Mouse (Mus musculus) MEL (cell line): ENCODE results near the gene Tgoln1. TPM values are rescaled to one million over a fixed set of nuclear protein-coding genes. Genes with fewer than 3 reads are reported as not detected.

ENCODE experiments used
- DNase-seq: peaks from one replicate; pipeline ENCODE4 v3.0.0; 2011; ENCODE audit warnings: low read depth, low spot score
- H3K27ac ChIP-seq: 2 replicates; pipeline ENCODE4 v1.5.1; 2012; ENCODE audit warnings: low read depth, mild to moderate bottlenecking, control low read depth, low read length, moderate library complexity; ENCODE audit not compliant: control insufficient read depth
- H3K27me3 ChIP-seq, 2 experiments: fragments of 150-350 bp in 1 of 2; sonication (generic) in 1 of 2; 2 replicates each; pipeline ENCODE4 v1.6.1; 2012; ENCODE audit warnings: low read length in 2 of 2, mild to moderate bottlenecking in 2 of 2, improper control_type of control experiment in 1 of 2, moderate library complexity in 1 of 2; ENCODE audit not compliant: insufficient read depth in 2 of 2, control insufficient read depth in 1 of 2
- H3K36me3 ChIP-seq, 2 experiments: 2 replicates each; pipeline ENCODE4 v1.6.1; 2012 to 2014; ENCODE audit warnings: low read length in 2 of 2, improper control_type of control experiment in 1 of 2, inconsistent platforms in 1 of 2, mild to moderate bottlenecking in 1 of 2; ENCODE audit not compliant: insufficient read depth in 2 of 2, control insufficient read depth in 1 of 2
- H3K4me1 ChIP-seq, 2 experiments: fragments of 150-350 bp in 1 of 2; sonication (generic) in 1 of 2; 2 replicates each; pipeline ENCODE4 v1.6.1; 2012; ENCODE audit warnings: low read length in 2 of 2, improper control_type of control experiment in 1 of 2, mild to moderate bottlenecking in 1 of 2; ENCODE audit not compliant: insufficient read depth in 2 of 2, control insufficient read depth in 1 of 2
- H3K4me3 ChIP-seq, 2 experiments: fragments of 150-350 bp in 1 of 2; sonication (generic) in 1 of 2; 2 replicates each; pipeline ENCODE4 v1.5.1; 2012; ENCODE audit warnings: low read depth in 2 of 2, low read length in 2 of 2, mild to moderate bottlenecking in 2 of 2, moderate library complexity in 2 of 2, control low read depth in 1 of 2, improper control_type of control experiment in 1 of 2; ENCODE audit not compliant: control insufficient read depth in 1 of 2, insufficient read depth in 1 of 2
- H3K79me2 ChIP-seq: 2 replicates; pipeline ENCODE4 v1.6.1; 2012; ENCODE audit warnings: mild to moderate bottlenecking, low read length, moderate library complexity; ENCODE audit not compliant: control insufficient read depth, poor library complexity, insufficient read depth
- H3K9ac ChIP-seq: 2 replicates; pipeline ENCODE4 v1.6.1; 2012; ENCODE audit warnings: low read depth, mild to moderate bottlenecking, control low read depth, low read length, moderate library complexity; ENCODE audit not compliant: control insufficient read depth, poor library complexity, severe bottlenecking
- H3K9me3 ChIP-seq: fragments of 150-350 bp; sonication (generic); replicated peaks from 2 replicates; pipeline ENCODE4 v1.6.1; 2012; ENCODE audit warnings: mild to moderate bottlenecking, low read length, improper control_type of control experiment, moderate library complexity; ENCODE audit not compliant: insufficient read depth
- BHLHE40 ChIP-seq: IDR thresholded peaks from 2 replicates; pipeline ENCODE4 v1.6.1; 2012; ENCODE audit warnings: low read depth, mild to moderate bottlenecking, inconsistent platforms, low read length, improper control_type of control experiment, borderline replicate concordance
- CHD1 ChIP-seq: IDR thresholded peaks from 2 replicates; pipeline ENCODE4 v1.6.1; 2012; ENCODE audit warnings: low read depth, mild to moderate bottlenecking, inconsistent platforms, low read length, improper control_type of control experiment
- CHD2 ChIP-seq: IDR thresholded peaks from 2 replicates; pipeline ENCODE4 v1.6.1; 2011; ENCODE audit warnings: low read length, improper control_type of control experiment
- CTCF ChIP-seq, 3 experiments: IDR thresholded peaks in 2 of 3; conservative IDR thresholded peaks in 1 of 3; 2 replicates each; pipeline ENCODE4 v1.5.1; 2011 to 2012; ENCODE audit warnings: low read length in 3 of 3, low read depth in 2 of 3, mild to moderate bottlenecking in 2 of 3, improper control_type of control experiment in 1 of 3, inconsistent platforms in 1 of 3, mixed read lengths in 1 of 3, moderate library complexity in 1 of 3; ENCODE audit not compliant: control insufficient read depth in 1 of 3, insufficient read depth in 1 of 3, poor library complexity in 1 of 3, severe bottlenecking in 1 of 3
- E2F4 ChIP-seq: IDR thresholded peaks from 2 replicates; pipeline ENCODE4 v1.6.1; 2011; ENCODE audit warnings: low read depth, low read length, improper control_type of control experiment, borderline replicate concordance
- ELF1 ChIP-seq: IDR thresholded peaks from 2 replicates; pipeline ENCODE4 v1.6.1; 2014; ENCODE audit warnings: low read depth, mild to moderate bottlenecking, inconsistent platforms, low read length, improper control_type of control experiment, moderate library complexity
- EP300 ChIP-seq, 2 experiments: IDR thresholded peaks; 2 replicates each; pipeline ENCODE4 v1.6.1; 2011; ENCODE audit warnings: improper control_type of control experiment in 2 of 2, low read length in 2 of 2, low read depth in 1 of 2, mild to moderate bottlenecking in 1 of 2
- GABPA ChIP-seq: IDR thresholded peaks from 2 replicates; pipeline ENCODE4 v1.6.1; 2012; ENCODE audit warnings: low read depth, mild to moderate bottlenecking, inconsistent platforms, low read length, improper control_type of control experiment, moderate library complexity
- GATA1 ChIP-seq: IDR thresholded peaks from 2 replicates; pipeline ENCODE4 v1.6.1; 2011; ENCODE audit warnings: low read depth, low read length, improper control_type of control experiment
- JUND ChIP-seq: IDR thresholded peaks from 2 replicates; pipeline ENCODE4 v1.6.1; 2011; ENCODE audit warnings: low read depth, mild to moderate bottlenecking, improper control_type of control experiment, low read length
- KAT2A ChIP-seq: conservative IDR thresholded peaks from 2 replicates; pipeline ENCODE4 v1.6.1; 2012; ENCODE audit warnings: low read depth, low read length, improper control_type of control experiment, inconsistent platforms
- MAFK ChIP-seq: IDR thresholded peaks from 2 replicates; pipeline ENCODE4 v1.6.1; 2011; ENCODE audit warnings: low read depth, mild to moderate bottlenecking, low read length, improper control_type of control experiment, borderline replicate concordance
- MAX ChIP-seq: IDR thresholded peaks from 2 replicates; pipeline ENCODE4 v1.6.1; 2011; ENCODE audit warnings: low read length, improper control_type of control experiment
- MAZ ChIP-seq: IDR thresholded peaks from 2 replicates; pipeline ENCODE4 v1.6.1; 2012; ENCODE audit warnings: low read depth, mild to moderate bottlenecking, inconsistent platforms, low read length, improper control_type of control experiment
- MEF2A ChIP-seq: IDR thresholded peaks from 2 replicates; pipeline ENCODE4 v1.6.1; 2014; ENCODE audit warnings: low read depth, mild to moderate bottlenecking, inconsistent platforms, low read length, improper control_type of control experiment; ENCODE audit not compliant: poor library complexity, insufficient replicate concordance, severe bottlenecking; ENCODE audit errors: extremely low read depth
- MXI1 ChIP-seq: IDR thresholded peaks from 2 replicates; pipeline ENCODE4 v1.6.1; 2011; ENCODE audit warnings: mild to moderate bottlenecking, low read depth, low read length, improper control_type of control experiment
- MYC ChIP-seq: IDR thresholded peaks from 2 replicates; pipeline ENCODE4 v1.6.1; 2011; ENCODE audit warnings: low read depth, mild to moderate bottlenecking, low read length, improper control_type of control experiment, moderate library complexity
- NELFE ChIP-seq: IDR thresholded peaks from 2 replicates; pipeline ENCODE4 v1.6.1; 2011; ENCODE audit warnings: low read depth, low read length, improper control_type of control experiment
- NRF1 ChIP-seq: IDR thresholded peaks from 2 replicates; pipeline ENCODE4 v1.6.1; 2014; ENCODE audit warnings: low read depth, mild to moderate bottlenecking, inconsistent platforms, low read length, improper control_type of control experiment, moderate library complexity; ENCODE audit not compliant: poor library complexity, insufficient read depth, severe bottlenecking
- POLR2AphosphoS2 ChIP-seq: IDR thresholded peaks from 2 replicates; pipeline ENCODE4 v1.6.1; 2011; ENCODE audit warnings: low read length, improper control_type of control experiment
- POLR2AphosphoS5 ChIP-seq: IDR thresholded peaks from 2 replicates; pipeline ENCODE4 v1.6.1; 2012; ENCODE audit warnings: low read depth, borderline replicate concordance, mild to moderate bottlenecking, inconsistent platforms, low read length, moderate library complexity, mixed read lengths
- RAD21 ChIP-seq: IDR thresholded peaks from 2 replicates; pipeline ENCODE4 v1.6.1; 2011; ENCODE audit warnings: mild to moderate bottlenecking, low read depth, low read length, improper control_type of control experiment
- RCOR1 ChIP-seq: IDR thresholded peaks from 2 replicates; pipeline ENCODE4 v1.6.1; 2012; ENCODE audit warnings: low read depth, mild to moderate bottlenecking, inconsistent platforms, low read length, improper control_type of control experiment
- SMC3 ChIP-seq: IDR thresholded peaks from 2 replicates; pipeline ENCODE4 v1.6.1; 2011; ENCODE audit warnings: low read depth, low read length, improper control_type of control experiment
- TAL1 ChIP-seq: IDR thresholded peaks from 2 replicates; pipeline ENCODE4 v1.6.1; 2012; ENCODE audit warnings: mild to moderate bottlenecking, inconsistent platforms, low read length, moderate library complexity, mixed read lengths
- TBP ChIP-seq: IDR thresholded peaks from 2 replicates; pipeline ENCODE4 v1.8.0; 2011; ENCODE audit warnings: low read depth, low read length, improper control_type of control experiment
- TCF12 ChIP-seq: IDR thresholded peaks from 2 replicates; pipeline ENCODE4 v1.6.1; 2014; ENCODE audit warnings: low read depth, mild to moderate bottlenecking, inconsistent platforms, low read length, improper control_type of control experiment, moderate library complexity
- UBTF ChIP-seq: IDR thresholded peaks from 2 replicates; pipeline ENCODE4 v1.6.1; 2012; ENCODE audit warnings: low read depth, mild to moderate bottlenecking, inconsistent platforms, low read length, improper control_type of control experiment, moderate library complexity, borderline replicate concordance; ENCODE audit not compliant: insufficient read depth
- USF1 ChIP-seq: IDR thresholded peaks from 2 replicates; pipeline ENCODE4 v1.6.1; 2014; ENCODE audit warnings: low read depth, mild to moderate bottlenecking, inconsistent platforms, low read length, improper control_type of control experiment, moderate library complexity
- USF2 ChIP-seq, 2 experiments: IDR thresholded peaks; 2 replicates each; pipeline ENCODE4 v1.6.1; 2011 to 2012; ENCODE audit warnings: improper control_type of control experiment in 2 of 2, low read length in 2 of 2, borderline replicate concordance in 1 of 2, inconsistent platforms in 1 of 2, low read depth in 1 of 2, mild to moderate bottlenecking in 1 of 2; ENCODE audit not compliant: insufficient read depth in 1 of 2
- ZNF384 ChIP-seq: IDR thresholded peaks from 2 replicates; pipeline ENCODE4 v1.6.1; 2012; ENCODE audit warnings: low read depth, mild to moderate bottlenecking, inconsistent platforms, low read length, improper control_type of control experiment
- polyA plus RNA-seq, 2 experiments: library from polyadenylated mRNA; stranded (reverse) in 1 of 2; unstranded in 1 of 2; fragments of >175 nt in 1 of 2; fragments of >200 nt in 1 of 2; gene quantifications; 2 replicates each; pipeline versions ENCODE4 v1.2.1 to v1.2.4; 2012; ENCODE audit warnings: low replicate concordance in 2 of 2, low read depth in 1 of 2; ENCODE audit not compliant: insufficient read length in 2 of 2, insufficient read depth in 1 of 2, missing spikeins in 1 of 2
- total RNA-seq: library from RNA; depleted of rRNA; stranded (reverse); fragments of 300-350 nt; gene quantifications from 2 replicates; pipeline ENCODE4 v1.2.3, GENCODE M21; 2012

Tgoln1 gene
- total and polyA plus RNA-seq, 3 experiments, result 20.6 to 106 (median 23.9) TPM

- H3K9ac ChIP-seq, result no peak overlapping the region
- no peaks in the 10 kb centered on the region for H3K9me3 ChIP-seq
- no peaks in the 10 kb centered on the region for H3K36me3 ChIP-seq
- TF ChIP-seq GABPA (no peak), KAT2A (no peak), UBTF (no peak), JUND (no peak), E2F4 (no peak), MAZ (no peak), NELFE (no peak), CHD1 (no peak), ELF1 (no peak), ZNF384 (no peak), SMC3 (no peak), TBP (no peak), RAD21 (no peak), MEF2A (no peak), CHD2 (no peak), POLR2AphosphoS5 (no peak)
- H3K4me1 ChIP-seq, result no peaks in the 10 kb centered on the region
- H3K79me2 ChIP-seq, result no peaks in the 10 kb centered on the region
- DNase-seq, result no peak
- no peak overlapping the region for H3K27ac ChIP-seq
- no peak overlapping the region for H3K4me3 ChIP-seq
- H3K27me3 ChIP-seq, result no peaks in the 10 kb centered on the region
These were observed 47.5 kb upstream of the Tgoln1 start for GRCm38 (mm10) chr6:72664290-72664689.

GRCm38 (mm10) chr6:72663000-72663399 lies 46.2 kb upstream of the Tgoln1 start:
- H3K79me2 ChIP-seq, result no peaks in the 10 kb centered on the region
- no peak overlapping the region for H3K9ac ChIP-seq
- no peaks in the 10 kb centered on the region for H3K9me3 ChIP-seq
- no peak overlapping the region for H3K4me3 ChIP-seq
- no peak overlapping the region for H3K27ac ChIP-seq
- no peaks in the 10 kb centered on the region for H3K4me1 ChIP-seq
- H3K27me3 ChIP-seq, result no peaks in the 10 kb centered on the region
- DNase-seq, result peak; percentile 11
- H3K36me3 ChIP-seq, result no peaks in the 10 kb centered on the region
- TF ChIP-seq USF1, result no peak
- peak in 2 of 3 experiments; percentile 5 to 17; a peak in 2 of 6 replicates for TF ChIP-seq CTCF (IDR thresholded peaks at IDR 0.05 in 2 of 3, conservative IDR thresholded peaks at IDR 0.05 in 1 of 3; ENCODE audit: control insufficient read depth in 1 of 3, insufficient read depth in 1 of 3, low read depth in 2 of 3, low read length in 3 of 3, poor library complexity in 1 of 3, severe bottlenecking in 1 of 3)
- no peak for TF ChIP-seq EP300 (IDR thresholded peaks at IDR 0.05; ENCODE audit: low read depth in 1 of 2, low read length in 2 of 2)
- no peak for TF ChIP-seq E2F4
- TF ChIP-seq CHD1, result no peak
- no peak for TF ChIP-seq POLR2AphosphoS2
- TF ChIP-seq MAFK, result no peak
- TF ChIP-seq POLR2AphosphoS5, result no peak
- no peak for TF ChIP-seq TCF12
- TF ChIP-seq MEF2A, result no peak
- TF ChIP-seq RCOR1, result no peak
- TF ChIP-seq ELF1, result 0 out of 2 replicates have a peak, but pooled peaks have one; percentile 10
- TF ChIP-seq GATA1, result 0 out of 2 replicates have a peak, but pooled peaks have one; percentile 19
- no peak for TF ChIP-seq NRF1
- TF ChIP-seq GABPA, result no peak
- TF ChIP-seq TAL1, result no peak
- TF ChIP-seq BHLHE40, result no peak
- no peak for TF ChIP-seq USF2 (IDR thresholded peaks at IDR 0.05; ENCODE audit: borderline replicate concordance in 1 of 2, insufficient read depth in 1 of 2, low read depth in 1 of 2, low read length in 2 of 2)
- TF ChIP-seq MYC, result no peak
- no peak for TF ChIP-seq CHD2
- TF ChIP-seq MXI1, result no peak
- no peak for TF ChIP-seq MAX
- TF ChIP-seq TBP, result no peak
- no peak for TF ChIP-seq MAZ
- TF ChIP-seq NELFE, result no peak
